8 mouse cellular contexts compared by ENCODE assay signal in genomic region chr11:17051545-17052475, GRCm38 (mm10). TPM values are rescaled to one million over a fixed set of nuclear protein-coding genes. Genes with fewer than 3 reads are reported as not detected.
DNase-seq lines count a peak whose midpoint lies in the region; ATAC-seq and TF ChIP-seq lines count a peak whose summit lies in the region.

TSS of gene Cnrip1 (plus strand) at chr11:17051586.
TSS of gene Plek (minus strand) at chr11:17052381.

- H3K27ac ChIP-seq in forebrain, embryonic 15.5 days (replicated peaks), result peak within 1 kb of the TSS; percentile 84
- H3K27ac ChIP-seq in liver, embryonic 14.5 days, result no peak within 1 kb of the TSS

- H3K9me3 ChIP-seq in forebrain, embryonic 15.5 days, result no peaks in the 10 kb centered on the region
- no peaks in the 10 kb centered on the region for H3K9me3 ChIP-seq in liver, embryonic 14.5 days (ENCODE audit: control insufficient read depth, low read length)

- peak within 1 kb of the TSS; percentile 82 for H3K9ac ChIP-seq in forebrain, embryonic 15.5 days (replicated peaks)
- H3K9ac ChIP-seq in liver, embryonic 14.5 days (replicated peaks), result no peak within 1 kb of the TSS

- 0 out of 2 replicates have a peak, but pooled peaks cover 4% of the 10 kb centered on the region for H3K36me3 ChIP-seq in forebrain, embryonic 15.5 days
- H3K36me3 ChIP-seq in liver, embryonic 14.5 days (replicated peaks; ENCODE audit: control insufficient read depth, insufficient read depth, low read depth), result no peaks in the 10 kb centered on the region
- no peaks in the 10 kb centered on the region for H3K36me3 ChIP-seq in splenic B cell, adult 2 months (ENCODE audit: control insufficient read depth, insufficient read depth, low read length, poor library complexity, severe bottlenecking)

- H3K4me2 ChIP-seq in forebrain, embryonic 15.5 days (replicated peaks), result peak within 1 kb of the TSS; percentile 55
- H3K4me2 ChIP-seq in liver, embryonic 14.5 days (ENCODE audit: low read depth), result peak within 1 kb of the TSS; percentile 51

- TF ChIP-seq CTCF in liver, embryonic 14.5 days (IDR thresholded peaks at IDR 0.05; ENCODE audit: low read depth), result no peak

- WGBS in forebrain, embryonic 15.5 days, result under 1% methylated on average over 38 of the region's 38 CpGs
- under 1% methylated on average over 38 of the region's 38 CpGs for WGBS in liver, embryonic 14.5 days (ENCODE audit: insufficient replicate concordance)

- no peaks in the 10 kb centered on the region for H3K27me3 ChIP-seq in forebrain, embryonic 15.5 days
- no peaks in the 10 kb centered on the region for H3K27me3 ChIP-seq in liver, embryonic 14.5 days (ENCODE audit: control insufficient read depth, insufficient read depth, low read length)
- H3K27me3 ChIP-seq in splenic B cell, adult 2 months (ENCODE audit: control insufficient read depth, insufficient read depth, low read length, poor library complexity, severe bottlenecking), result no peaks in the 10 kb centered on the region

- intact Hi-C loops in heart, postnatal 14 days (cut with DNase I), result loop anchor here (5.0 kb wide), 1 partner anchor 85 kb away; no protein-coding TSS in a partner anchor

- H3K4me3 ChIP-seq in forebrain, embryonic 15.5 days, result peak within 1 kb of the TSS; percentile 54
- peak within 1 kb of the TSS; percentile 37 to 45 for H3K4me3 ChIP-seq in liver, embryonic 14.5 days (ENCODE audit: insufficient read depth in 1 of 2, low read depth in 2 of 2, low read length in 2 of 2)

- TF ChIP-seq EP300 in liver, embryonic 14.5 days (IDR thresholded peaks at IDR 0.05; ENCODE audit: low read depth), result no peak

- peak; percentile 7 to 44 for DNase-seq in CD8-positive naive resting alpha-beta T cell, adult 2 months (ENCODE audit: low read depth in 2 of 2, low spot score in 2 of 2)
- DNase-seq in cerebellum, adult 11 months, result peak; percentile 83
- peak; percentile 75 to 78 for DNase-seq in heart, postnatal 14 days
- DNase-seq in kidney, postnatal 4 days, result peak; percentile 82 to 87
- DNase-seq in liver, embryonic 14.5 days (ENCODE audit: low read depth in 3 of 3, low spot score in 3 of 3), result no peak
- peak; percentile 44 to 46 for DNase-seq in natural killer cell, adult 2 months (ENCODE audit: low spot score in 2 of 2)
- peak; percentile 50 for DNase-seq in splenic B cell, adult 2 months (ENCODE audit: low read depth, low spot score)

- peak; percentile 98 for ATAC-seq in forebrain, embryonic 15.5 days (replicated peaks)
- ATAC-seq in liver, embryonic 14.5 days (ENCODE audit: insufficient read depth), result peak; percentile 53

- H3K4me1 ChIP-seq in forebrain, embryonic 15.5 days, result peaks cover 23% of the 10 kb centered on the region
- H3K4me1 ChIP-seq in liver, embryonic 14.5 days (replicated peaks; ENCODE audit: control insufficient read depth in 2 of 2, insufficient read depth in 2 of 2, low read length in 1 of 2), result no peaks in the 10 kb centered on the region

RNA-seq across cellular contexts. Expression of gene Cnrip1, which starts in this region (rescaled TPM):
- polyA plus RNA-seq in forebrain, embryonic 15.5 days (2015; fragmentation: Nextera tagmentation; extraction: Ambion mirVana), result 115 and 130 TPM in 2 replicates
- total RNA-seq in heart, postnatal 14 days (2021), result 1 to 10 TPM; 6.8 to 7.8 TPM
- 2.5 and 2.8 TPM in 2 replicates for polyA plus RNA-seq in liver, embryonic 14.5 days (2012; rRNA removed)
- 2.0 and 2.2 TPM in 2 replicates for polyA plus RNA-seq in liver, embryonic 14.5 days (2014; fragmentation: Nextera tagmentation; extraction: Ambion mirVana)

RNA-seq across cellular contexts. Expression of gene Plek, which starts in this region (rescaled TPM):
- polyA plus RNA-seq in forebrain, embryonic 15.5 days (2015; fragmentation: Nextera tagmentation; extraction: Ambion mirVana), result 2.5 and 3.2 TPM in 2 replicates
- 1 to 10 TPM; 3.0 to 4.1 TPM for total RNA-seq in heart, postnatal 14 days (2021)
- polyA plus RNA-seq in liver, embryonic 14.5 days (2012; rRNA removed), result 6.4 and 10.9 TPM in 2 replicates
- 18.2 and 23.0 TPM in 2 replicates for polyA plus RNA-seq in liver, embryonic 14.5 days (2014; fragmentation: Nextera tagmentation; extraction: Ambion mirVana)

Comparison
In these comparisons a context has a peak if more than half of its experiments do, and no peak if none do; other contexts are left out.
1. RNA of gene Cnrip1 (polyA plus RNA-seq): 115 to 130 TPM in forebrain, embryonic 15.5 days; 2.0 to 2.8 TPM in liver, embryonic 14.5 days; every median in the first group is over 10 times any median in the second.
2. DNase-seq: peak in CD8-positive naive resting alpha-beta T cell, adult 2 months (2 of 2), cerebellum, adult 11 months (single experiment), heart, postnatal 14 days (2 of 2), kidney, postnatal 4 days (2 of 2), natural killer cell, adult 2 months (2 of 2) and splenic B cell, adult 2 months (single experiment); none in liver, embryonic 14.5 days (0 of 3).